ENCODE assay signal across 11 mouse cellular contexts in the genomic region with DNA sequence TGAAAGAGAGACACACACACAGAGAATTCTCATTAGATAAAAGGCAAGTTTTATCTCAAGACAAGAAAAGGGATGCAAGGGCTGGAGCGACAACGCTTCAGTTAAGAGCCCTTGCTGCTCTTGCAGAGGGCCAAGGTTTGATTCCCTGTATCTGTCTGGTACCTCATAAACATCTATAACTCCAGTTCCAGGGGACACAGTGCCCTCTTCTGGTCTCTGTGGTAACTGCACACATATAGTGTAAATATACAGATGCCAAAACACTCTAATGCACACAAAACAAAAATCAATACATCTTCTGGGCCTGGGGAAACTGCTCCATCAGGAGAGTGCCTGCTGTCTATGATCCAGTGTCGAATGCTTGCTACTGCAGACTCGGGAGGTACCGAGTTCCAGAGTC.
DNase-seq lines count a peak whose midpoint lies in the region; ATAC-seq and TF ChIP-seq lines count a peak whose summit lies in the region.
"Had no signal": no experiment of that assay in that cellular context is flagged by ENCODE, and none has a peak within 500 bp of the region (broad histone marks: within the 10 kb centered on the region; RNA-seq: fewer than 3 reads in every experiment).

No protein-coding gene starts in this region.

- no peaks in the 10 kb centered on the region for H3K9me3 ChIP-seq in limb, embryonic 10.5 days (replicated peaks)
- H3K9me3 ChIP-seq: forebrain, embryonic 10.5 days; liver, embryonic 13.5 days had no signal

- ATAC-seq in megakaryocyte-erythroid progenitor cell, adult 5-6 weeks (replicated peaks; ENCODE audit: low FRiP score, low TSS enrichment, poor library complexity, severe bottlenecking), result no peak

- H3K27me3 ChIP-seq in kidney, adult 2 months (replicated peaks; ENCODE audit: control insufficient read depth, insufficient read depth, low read length), result no peaks in the 10 kb centered on the region
- no peaks in the 10 kb centered on the region for H3K27me3 ChIP-seq in limb, embryonic 10.5 days (ENCODE audit: low read depth, poor library complexity, severe bottlenecking)
- H3K27me3 ChIP-seq: liver, embryonic 13.5 days had no signal

- no peak overlapping the region for H3K27ac ChIP-seq in kidney, adult 2 months (ENCODE audit: insufficient read depth, low read depth, low read length)
- H3K27ac ChIP-seq in limb, embryonic 10.5 days, result no peak overlapping the region
- H3K27ac ChIP-seq: forebrain, embryonic 10.5 days; liver, embryonic 13.5 days had no signal

- peak; percentile 4 for DNase-seq in kidney, adult 2 months
- no peak for DNase-seq in kidney, adult 11 months
- DNase-seq in retina, embryonic 14.5 days (ENCODE audit: low spot score), result peak; percentile 13
- DNase-seq in retina, postnatal 1 day, result no peak
- DNase-seq in ZHBTc4 (ENCODE audit: low read depth, low spot score), result peak; percentile 63
- peak; percentile 31 for DNase-seq in limb, embryonic 10.5 days (ENCODE audit: low spot score)
- DNase-seq: cerebellum, adult 9-10 months; liver, embryonic 13.5 days had no signal

- WGBS in kidney, adult 2 months, result 93% methylated on average over 5 of the region's 5 CpGs
- WGBS in limb, embryonic 10.5 days, result 94% methylated on average over 5 of the region's 5 CpGs

- TF ChIP-seq CTCF in kidney, adult 2 months (conservative IDR thresholded peaks at IDR 0.05; ENCODE audit: insufficient read depth, insufficient read length, low read depth, low read length), result 0 out of 2 replicates have a peak, but pooled peaks have one; percentile 3

- H3K4me3 ChIP-seq in kidney, adult 2 months (ENCODE audit: insufficient read depth, low read depth, low read length), result no peak overlapping the region
- H3K4me3 ChIP-seq in limb, embryonic 10.5 days, result no peak overlapping the region
- H3K4me3 ChIP-seq: forebrain, embryonic 10.5 days; liver, embryonic 13.5 days; myocyte had no signal

- no peak for TF ChIP-seq POLR2A in kidney, adult 2 months (IDR thresholded peaks at IDR 0.05; ENCODE audit: low read depth, low read length)

- no peaks in the 10 kb centered on the region for H3K4me1 ChIP-seq in kidney, adult 2 months (ENCODE audit: control insufficient read depth, insufficient read depth, low read length)
- H3K4me1 ChIP-seq in limb, embryonic 10.5 days, result no peaks in the 10 kb centered on the region
- H3K4me1 ChIP-seq: forebrain, embryonic 10.5 days; liver, embryonic 13.5 days had no signal

- H3K36me3 ChIP-seq in kidney, adult 2 months (ENCODE audit: control insufficient read depth, insufficient read depth, low read length), result no peaks in the 10 kb centered on the region
- no peaks in the 10 kb centered on the region for H3K36me3 ChIP-seq in limb, embryonic 10.5 days
- H3K36me3 ChIP-seq: forebrain, embryonic 10.5 days; liver, embryonic 13.5 days had no signal

Comparison
In these comparisons a context has a peak if more than half of its experiments do, and no peak if none do; other contexts are left out.
1. DNase-seq: peak in kidney, adult 2 months (single experiment), retina, embryonic 14.5 days (single experiment), ZHBTc4 (single experiment) and limb, embryonic 10.5 days (single experiment); none in kidney, adult 11 months (single experiment) and retina, postnatal 1 day (single experiment).